Mouse (Mus musculus) adrenal gland, postnatal 10 days (tissue): ENCODE measurements around the gene Sass6. TPM values are rescaled to one million over a fixed set of nuclear protein-coding genes. Genes with fewer than 3 reads are reported as not detected.
"Not testable (repeated sequence)": the region's sequence is repeated elsewhere in the genome, so short reads cannot be mapped to it uniquely, and the experiment has no call there.

Experiments used
- DNase-seq: peaks from one replicate; pipeline ENCODE4 v3.0.0; 2021; ENCODE audit warnings: mixed read lengths
- total RNA-seq, 2 experiments: library from RNA; stranded (reverse); gene quantifications; 2 replicates each; pipeline ENCODE4 v1.2.3; 2021

Sass6 gene
- total RNA-seq, 2 experiments from 2014 or later = 4.5 to 6.6 TPM

GRCm38 (mm10) chr3:116632971-116633370, 38.2 kb downstream of the Sass6 start:
- no peak for DNase-seq

GRCm38 (mm10) chr3:116634091-116634490, 39.3 kb downstream of the Sass6 start:
- DNase-seq = no peak

GRCm38 (mm10) chr3:116634853-116635252, 40.1 kb downstream of the Sass6 start:
- no peak for DNase-seq

GRCm38 (mm10) chr3:116635799-116636198, 41.0 kb downstream of the Sass6 start:
- no peak for DNase-seq

GRCm38 (mm10) chr3:116637693-116638476, 43.1 kb downstream of the Sass6 start:
- DNase-seq = no peak

GRCm38 (mm10) chr3:116638572-116638971, 43.8 kb downstream of the Sass6 start:
- no peak for DNase-seq

GRCm38 (mm10) chr3:116640024-116640423, 45.2 kb downstream of the Sass6 start:
- no peak for DNase-seq

- no peak for DNase-seq
Measured at GRCm38 (mm10) chr3:116641811-116642371, 47.1 kb downstream of the Sass6 start.

GRCm38 (mm10) chr3:116642373-116642772, 47.6 kb downstream of the Sass6 start:
- DNase-seq = no peak

GRCm38 (mm10) chr3:116646387-116646786, 51.6 kb downstream of the Sass6 start:
- no peak for DNase-seq

GRCm38 (mm10) chr3:116648805-116649204, 54.0 kb downstream of the Sass6 start:
- DNase-seq = no peak

- DNase-seq = no peak
Measured at GRCm38 (mm10) chr3:116650698-116651097, 55.9 kb downstream of the Sass6 start.

GRCm38 (mm10) chr3:116652033-116652446, 57.3 kb downstream of the Sass6 start:
- DNase-seq = no peak

GRCm38 (mm10) chr3:116653278-116653945, 58.6 kb downstream of the Sass6 start:
- no peak for DNase-seq

- DNase-seq = not testable (repeated sequence)
Measured at GRCm38 (mm10) chr3:116654051-116654450, 59.3 kb downstream of the Sass6 start.

GRCm38 (mm10) chr3:116656184-116656965, 61.6 kb downstream of the Sass6 start:
- no peak for DNase-seq

- no peak for DNase-seq
Measured at GRCm38 (mm10) chr3:116658928-116659565, 64.3 kb downstream of the Sass6 start.

- no peak for DNase-seq
Measured at GRCm38 (mm10) chr3:116659856-116660430, 65.2 kb downstream of the Sass6 start.

GRCm38 (mm10) chr3:116661288-116661869, 66.6 kb downstream of the Sass6 start:
- no peak for DNase-seq

- DNase-seq = no peak
Measured at GRCm38 (mm10) chr3:116661870-116662414, 67.2 kb downstream of the Sass6 start.

- peak; percentile 100 for DNase-seq
Measured at GRCm38 (mm10) chr3:116662463-116662863, 67.7 kb downstream of the Sass6 start, which contains the start of gene Mfsd14a. Mfsd14a (minus strand) TSS chr3:116662677.
